Mouse (Mus musculus): ENCODE measurements around the gene Grin3b.

DNA sequence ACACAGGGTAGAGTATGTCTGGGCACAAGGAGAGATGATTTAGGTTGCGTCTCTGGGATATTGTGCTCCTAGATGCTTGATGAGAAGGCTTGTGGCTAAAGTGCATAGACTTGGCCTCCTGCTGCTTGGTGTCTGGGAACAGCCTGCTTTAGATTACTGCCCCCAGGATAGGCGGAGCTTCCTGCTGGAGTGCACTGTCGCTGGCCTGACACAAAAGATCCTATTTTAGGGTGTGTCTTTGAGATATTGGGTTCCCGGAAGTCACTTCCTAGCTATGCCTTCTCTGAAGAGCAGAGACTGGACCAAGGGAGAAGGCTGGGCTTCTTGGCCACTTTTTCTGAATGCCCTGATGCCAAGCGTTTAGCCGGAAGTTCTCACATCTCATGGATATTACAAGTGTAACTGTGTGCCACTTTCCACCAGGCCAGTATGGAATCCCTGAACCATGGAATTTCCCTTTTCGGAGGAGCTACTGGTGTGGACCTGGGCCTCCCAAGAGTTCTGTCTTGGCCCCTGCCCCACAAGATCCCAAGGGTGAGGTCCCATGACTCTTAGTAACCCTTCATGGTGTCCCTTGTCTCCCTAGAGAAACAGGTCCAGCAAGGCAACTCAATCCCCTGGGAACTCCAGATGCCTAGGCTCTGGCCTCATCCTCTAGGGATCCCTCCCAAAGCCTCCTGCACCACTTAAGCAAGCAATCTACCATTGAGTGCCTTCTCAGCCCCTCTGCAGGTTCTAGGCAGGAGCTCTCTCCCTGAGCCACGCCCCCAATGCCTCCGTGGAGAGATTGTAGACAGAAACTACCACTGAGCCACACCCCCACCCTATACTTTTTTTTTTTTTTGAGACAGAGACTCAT is 33.1 kb downstream of the Grin3b start:
- TF ChIP-seq POLR2A (IDR thresholded peaks at IDR 0.05; ENCODE audit: low read depth, low read length) (no peak), CTCF (IDR thresholded peaks at IDR 0.05; ENCODE audit: extremely low read depth, insufficient read length, insufficient replicate concordance, low read depth, low read length) (no peak)

Measured in small intestine, adult 2 months (tissue).